Mouse (Mus musculus) ES-Bruce4 (cell line): ENCODE results near the gene Ankrd6. TPM values are rescaled to one million over a fixed set of nuclear protein-coding genes. Genes with fewer than 3 reads are reported as not detected.

Source experiments
- H3K27ac ChIP-seq: 2 replicates; pipeline ENCODE4 v1.5.1; 2012; ENCODE audit warnings: low read length, inconsistent platforms; ENCODE audit not compliant: insufficient read depth
- H3K27me3 ChIP-seq: 2 replicates; pipeline ENCODE4 v1.6.1; 2012; ENCODE audit warnings: mild to moderate bottlenecking, low read length, inconsistent platforms; ENCODE audit not compliant: control insufficient read depth, poor library complexity, insufficient read depth, severe bottlenecking
- H3K36me3 ChIP-seq: 2 replicates; pipeline ENCODE4 v1.6.1; 2012; ENCODE audit warnings: inconsistent platforms, mild to moderate bottlenecking, low read length, moderate library complexity; ENCODE audit not compliant: control insufficient read depth, poor library complexity, insufficient read depth, severe bottlenecking
- H3K4me1 ChIP-seq: one replicate; pipeline ENCODE4 v1.8.1; 2011; ENCODE audit warnings: low read length; ENCODE audit not compliant: control insufficient read depth, insufficient read depth
- H3K4me3 ChIP-seq: 2 replicates; pipeline ENCODE4 v1.5.1; 2011; ENCODE audit warnings: low read depth, mild to moderate bottlenecking, low read length
- H3K9ac ChIP-seq: 2 replicates; pipeline ENCODE4 v1.6.1; 2012; ENCODE audit warnings: low read depth, mild to moderate bottlenecking, inconsistent platforms; ENCODE audit not compliant: poor library complexity, severe bottlenecking
- H3K9me3 ChIP-seq: replicated peaks from 2 replicates; pipeline ENCODE4 v1.6.1; 2012; ENCODE audit warnings: mild to moderate bottlenecking, low read length, inconsistent platforms; ENCODE audit not compliant: control insufficient read depth, poor library complexity, insufficient read depth, severe bottlenecking
- CTCF ChIP-seq: IDR thresholded peaks from one replicate; pipeline ENCODE4 v1.8.1; 2011; ENCODE audit warnings: low read depth, low read length
- EP300 ChIP-seq: IDR thresholded peaks from 2 replicates; pipeline ENCODE4 v1.6.1; 2011; ENCODE audit warnings: low read depth, low read length; ENCODE audit not compliant: insufficient read depth
- POLR2A ChIP-seq: IDR thresholded peaks from one replicate; pipeline ENCODE4 v1.8.1; 2011; ENCODE audit warnings: low read length; ENCODE audit not compliant: insufficient read depth
- polyA plus RNA-seq: library from polyadenylated mRNA; stranded (reverse); fragments of >200 nt; gene quantifications from 2 replicates; pipeline ENCODE4 v1.2.4, GENCODE M21; 2011; ENCODE audit warnings: low read depth; ENCODE audit not compliant: missing spikeins, insufficient read depth, insufficient read length

The Ankrd6 gene
- polyA plus RNA-seq, 1 experiment = 11.8 TPM

- Histone ChIP-seq H3K27me3 (no peaks in the 10 kb centered on the region), H3K4me1 (no peaks in the 10 kb centered on the region), H3K9ac (no peak overlapping the region), H3K36me3 (no peaks in the 10 kb centered on the region), H3K9me3 (peaks cover 26% of the 10 kb centered on the region), H3K4me3 (no peak overlapping the region), H3K27ac (no peak overlapping the region)
- TF ChIP-seq EP300 (no peak), POLR2A (no peak), CTCF (no peak)
Observed at GRCm38 (mm10) chr4:32889996-32890734, 60.5 kb downstream of the Ankrd6 start.

- Histone ChIP-seq H3K4me3 (no peak overlapping the region), H3K36me3 (no peaks in the 10 kb centered on the region), H3K9ac (no peak overlapping the region), H3K27ac (no peak overlapping the region), H3K9me3 (peaks cover 18% of the 10 kb centered on the region), H3K27me3 (no peaks in the 10 kb centered on the region), H3K4me1 (no peaks in the 10 kb centered on the region)
- TF ChIP-seq EP300 (no peak), CTCF (no peak), POLR2A (no peak)
Observed at GRCm38 (mm10) chr4:32889246-32889645, 61.4 kb downstream of the Ankrd6 start.

GRCm38 (mm10) chr4:32886479-32886878 lies 64.2 kb downstream of the Ankrd6 start:
- Histone ChIP-seq H3K36me3 (no peaks in the 10 kb centered on the region), H3K9me3 (no peaks in the 10 kb centered on the region), H3K4me3 (no peak overlapping the region), H3K27me3 (no peaks in the 10 kb centered on the region), H3K4me1 (no peaks in the 10 kb centered on the region), H3K27ac (no peak overlapping the region), H3K9ac (no peak overlapping the region)
- TF ChIP-seq CTCF = no peak
- TF ChIP-seq EP300 = no peak
- no peak for TF ChIP-seq POLR2A

- H3K4me3 ChIP-seq = no peak overlapping the region
- H3K27me3 ChIP-seq = no peaks in the 10 kb centered on the region
- no peaks in the 10 kb centered on the region for H3K36me3 ChIP-seq
- no peak overlapping the region for H3K27ac ChIP-seq
- TF ChIP-seq POLR2A (no peak), CTCF (no peak), EP300 (no peak)
- no peaks in the 10 kb centered on the region for H3K4me1 ChIP-seq
- no peak overlapping the region for H3K9ac ChIP-seq
- H3K9me3 ChIP-seq = no peaks in the 10 kb centered on the region
Observed at GRCm38 (mm10) chr4:32884599-32884998, 66.0 kb downstream of the Ankrd6 start.

- Histone ChIP-seq H3K9me3 (no peaks in the 10 kb centered on the region), H3K4me3 (no peak overlapping the region)
Observed at GRCm38 (mm10) chr4:32881001-32881400, 69.6 kb downstream of the Ankrd6 start.

GRCm38 (mm10) chr4:32874669-32875068 lies 76.0 kb downstream of the Ankrd6 start:
- no peak overlapping the region for H3K9ac ChIP-seq
- no peaks in the 10 kb centered on the region for H3K9me3 ChIP-seq
- H3K27ac ChIP-seq = no peak overlapping the region
- no peaks in the 10 kb centered on the region for H3K4me1 ChIP-seq
- no peaks in the 10 kb centered on the region for H3K36me3 ChIP-seq
- no peaks in the 10 kb centered on the region for H3K27me3 ChIP-seq
- TF ChIP-seq EP300 (no peak), POLR2A (no peak), CTCF (no peak)
- H3K4me3 ChIP-seq = no peak overlapping the region

More at GRCm38 (mm10) chr4:32881001-32881400, 69.6 kb downstream of the Ankrd6 start:
- Histone ChIP-seq H3K4me1 (no peaks in the 10 kb centered on the region), H3K36me3 (no peaks in the 10 kb centered on the region), H3K27ac (no peak overlapping the region), H3K27me3 (no peaks in the 10 kb centered on the region), H3K9ac (no peak overlapping the region)
- TF ChIP-seq EP300 (no peak), POLR2A (no peak), CTCF (no peak)
